Mouse (Mus musculus): ENCODE data around the gene Htr1b. TPM values are rescaled to one million over a fixed set of nuclear protein-coding genes. Genes with fewer than 3 reads are reported as not detected.

Htr1b gene
- polyA plus RNA-seq, 1 experiment from 2014 or later: 8.0 TPM

- Histone ChIP-seq H3K36me3 (ENCODE audit: control insufficient read depth, insufficient read depth, low read length) (no peaks in the 10 kb centered on the region), H3K9ac (ENCODE audit: low read depth, low read length) (no peak overlapping the region), H3K4me1 (ENCODE audit: control insufficient read depth, insufficient read depth, low read depth, low read length) (peaks cover 1% of the 10 kb centered on the region; the same call in 1 of the 2 replicates), H3K4me2 (ENCODE audit: low read length) (no peak overlapping the region), H3K4me3 (ENCODE audit: low read length) (no peak overlapping the region), H3K9me3 (ENCODE audit: control insufficient read depth, low read length) (no peaks in the 10 kb centered on the region), H3K27ac (ENCODE audit: low read depth, low read length) (no peak overlapping the region), H3K27me3 (replicated peaks; ENCODE audit: control insufficient read depth, insufficient read depth, low read length) (no peaks in the 10 kb centered on the region; the same call in 1 of the 2 replicates)
- peak; percentile 89 for ATAC-seq
- 36% methylated on average over 9 of the region's 9 CpGs for whole genome bisulfite sequencing
These were observed 6.6 kb downstream of the Htr1b start for GRCm38 (mm10) chr9:81626899-81627606.

- no peak for ATAC-seq
- Histone ChIP-seq H3K36me3 (ENCODE audit: control insufficient read depth, insufficient read depth, low read length) (no peaks in the 10 kb centered on the region), H3K4me3 (ENCODE audit: low read length) (no peak overlapping the region), H3K4me2 (ENCODE audit: low read length) (no peak overlapping the region), H3K4me1 (ENCODE audit: control insufficient read depth, insufficient read depth, low read depth, low read length) (no peaks in the 10 kb centered on the region), H3K9me3 (ENCODE audit: control insufficient read depth, low read length) (no peaks in the 10 kb centered on the region), H3K9ac (ENCODE audit: low read depth, low read length) (no peak overlapping the region), H3K27ac (ENCODE audit: low read depth, low read length) (no peak overlapping the region), H3K27me3 (replicated peaks; ENCODE audit: control insufficient read depth, insufficient read depth, low read length) (no peaks in the 10 kb centered on the region)
These were observed 7.7 kb downstream of the Htr1b start for GRCm38 (mm10) chr9:81625898-81626297.

GRCm38 (mm10) chr9:81622873-81623272 is 10.8 kb downstream of the Htr1b start:
- Histone ChIP-seq H3K36me3 (ENCODE audit: control insufficient read depth, insufficient read depth, low read length) (no peaks in the 10 kb centered on the region), H3K4me1 (ENCODE audit: control insufficient read depth, insufficient read depth, low read depth, low read length) (no peaks in the 10 kb centered on the region), H3K9ac (ENCODE audit: low read depth, low read length) (no peak overlapping the region), H3K9me3 (ENCODE audit: control insufficient read depth, low read length) (no peaks in the 10 kb centered on the region), H3K27ac (ENCODE audit: low read depth, low read length) (no peak overlapping the region), H3K4me2 (ENCODE audit: low read length) (no peak overlapping the region), H3K27me3 (replicated peaks; ENCODE audit: control insufficient read depth, insufficient read depth, low read length) (no peaks in the 10 kb centered on the region), H3K4me3 (ENCODE audit: low read length) (no peak overlapping the region)
- no peak for ATAC-seq
- WGBS: 46% methylated on average over 5 of the region's 5 CpGs

- Histone ChIP-seq H3K4me3 (ENCODE audit: low read length) (no peak overlapping the region), H3K27ac (ENCODE audit: low read depth, low read length) (no peak overlapping the region), H3K9me3 (ENCODE audit: control insufficient read depth, low read length) (0 out of 2 replicates have a peak, but pooled peaks cover 3% of the 10 kb centered on the region), H3K4me2 (ENCODE audit: low read length) (no peak overlapping the region), H3K27me3 (replicated peaks; ENCODE audit: control insufficient read depth, insufficient read depth, low read length) (no peaks in the 10 kb centered on the region), H3K36me3 (ENCODE audit: control insufficient read depth, insufficient read depth, low read length) (no peaks in the 10 kb centered on the region), H3K9ac (ENCODE audit: low read depth, low read length) (no peak overlapping the region), H3K4me1 (ENCODE audit: control insufficient read depth, insufficient read depth, low read depth, low read length) (no peaks in the 10 kb centered on the region)
- WGBS: 85% methylated on average over 4 of the region's 4 CpGs
- ATAC-seq: no peak
These were observed 22.6 kb downstream of the Htr1b start for GRCm38 (mm10) chr9:81611022-81611421.

Other genes starting within 250 kb of the Htr1b start
- 2.3 and 2.6 TPM in 2 replicates for gene Mei4, start 229.8 kb upstream of the Htr1b start, polyA plus RNA-seq (2015; fragmentation: Nextera tagmentation; extraction: Ambion mirVana)

Data from hindbrain, embryonic 16.5 days (tissue).